Mouse (Mus musculus): ENCODE results near the gene Dao.

Gene Dao

GRCm38 (mm10) chr5:113984025-113984740 lies 19.3 kb upstream of the Dao start:
- no peak for DNase-seq

- no peak for DNase-seq
These were observed 17.8 kb upstream of the Dao start for GRCm38 (mm10) chr5:113985737-113986136.

- peak; percentile 86 for DNase-seq
These were observed 17.1 kb upstream of the Dao start for GRCm38 (mm10) chr5:113986182-113986961.

- no peak for DNase-seq
These were observed 14.0 kb upstream of the Dao start for GRCm38 (mm10) chr5:113989437-113990024.

- DNase-seq: no peak
These were observed 12.9 kb upstream of the Dao start for GRCm38 (mm10) chr5:113990593-113990992.

GRCm38 (mm10) chr5:113991141-113991540 lies 12.4 kb upstream of the Dao start:
- DNase-seq: no peak

GRCm38 (mm10) chr5:113992339-113992831 lies 11.1 kb upstream of the Dao start:
- no peak for DNase-seq

- DNase-seq: no peak
These were observed 10.4 kb upstream of the Dao start for GRCm38 (mm10) chr5:113993031-113993486.

- peak; percentile 88 for DNase-seq
These were observed 9.7 kb upstream of the Dao start, which contains the start of gene Ssh1 for GRCm38 (mm10) chr5:113993487-113994465. TSS of gene Ssh1 (minus strand) at chr5:113993894.

- DNase-seq: no peak
These were observed 7.0 kb upstream of the Dao start for GRCm38 (mm10) chr5:113996458-113996857.

- DNase-seq: peak; percentile 60
These were observed 4.1 kb upstream of the Dao start for GRCm38 (mm10) chr5:113999382-113999781.

- DNase-seq: peak; percentile 81
These were observed 1.1 kb downstream of the Dao start for GRCm38 (mm10) chr5:114004573-114004972.

GRCm38 (mm10) chr5:114005100-114005499 lies 1.6 kb downstream of the Dao start:
- DNase-seq: peak; percentile 62

GRCm38 (mm10) chr5:114006974-114007373 lies 3.5 kb downstream of the Dao start:
- peak; percentile 51 for DNase-seq

- DNase-seq: no peak
These were observed 4.4 kb downstream of the Dao start for GRCm38 (mm10) chr5:114007753-114008453.

GRCm38 (mm10) chr5:114009049-114009448 lies 5.5 kb downstream of the Dao start:
- DNase-seq: peak; percentile 79

- no peak for DNase-seq
These were observed 11.6 kb downstream of the Dao start for GRCm38 (mm10) chr5:114015121-114015520.

GRCm38 (mm10) chr5:114024390-114024789 lies 20.9 kb downstream of the Dao start:
- DNase-seq: no peak

- DNase-seq: no peak
These were observed 21.4 kb downstream of the Dao start for GRCm38 (mm10) chr5:114024885-114025284.

GRCm38 (mm10) chr5:114027217-114027944 lies 23.9 kb downstream of the Dao start:
- DNase-seq: no peak

GRCm38 (mm10) chr5:114028111-114028510 lies 24.6 kb downstream of the Dao start:
- DNase-seq: peak; percentile 96
